Mouse (Mus musculus) spleen, adult 2 months (tissue): ENCODE data around the gene Mogat1. TPM values are rescaled to one million over a fixed set of nuclear protein-coding genes. Genes with fewer than 3 reads are reported as not detected.
"Not testable (repeated sequence)": the region's sequence is repeated elsewhere in the genome, so short reads cannot be mapped to it uniquely, and the experiment has no call there.

Source experiments
- DNase-seq, 2 experiments: peaks; one replicate each; pipeline versions ENCODE4 v3.0.0 to v3.0.0-alpha.2; 2012 to 2021; ENCODE audit warnings: low spot score in 2 of 2, low read depth in 1 of 2
- H3K27ac ChIP-seq: fragments of 200-500 bp; 2 replicates; pipeline ENCODE4 v1.5.1; 2012; ENCODE audit warnings: low read length, inconsistent platforms; ENCODE audit not compliant: insufficient read depth
- H3K27me3 ChIP-seq: fragments of 200-500 bp; 2 replicates; pipeline ENCODE4 v1.6.1; 2012; ENCODE audit warnings: mild to moderate bottlenecking, moderate library complexity, low read length, inconsistent platforms; ENCODE audit not compliant: control insufficient read depth, insufficient read depth
- H3K36me3 ChIP-seq: fragments of 200-500 bp; 2 replicates; pipeline ENCODE4 v1.6.1; 2012; ENCODE audit warnings: mild to moderate bottlenecking, low read length, inconsistent platforms; ENCODE audit not compliant: control insufficient read depth, insufficient read depth
- H3K4me1 ChIP-seq: fragments of 200-500 bp; 2 replicates; pipeline ENCODE4 v1.6.1; 2011; ENCODE audit warnings: inconsistent platforms; ENCODE audit not compliant: control insufficient read depth, insufficient read depth, insufficient read length
- H3K4me3 ChIP-seq: fragments of 200-500 bp; 2 replicates; pipeline ENCODE4 v1.5.1; 2011; ENCODE audit warnings: mild to moderate bottlenecking, inconsistent platforms; ENCODE audit not compliant: insufficient read depth, insufficient read length; ENCODE audit errors: extremely low read depth
- CTCF ChIP-seq: fragments of 200-500 bp; IDR thresholded peaks from 2 replicates; pipeline ENCODE4 v1.5.1; 2011; ENCODE audit warnings: mild to moderate bottlenecking, inconsistent platforms; ENCODE audit not compliant: insufficient read depth, insufficient read length, insufficient replicate concordance; ENCODE audit errors: extremely low read depth
- POLR2A ChIP-seq: fragments of 200-500 bp; IDR thresholded peaks from 2 replicates; pipeline ENCODE4 v1.6.1; 2011; ENCODE audit warnings: low read depth, low read length, inconsistent platforms
- WGBS: fragments of 180-500 bp; shearing (Covaris S2); methylation state at CpG from one replicate; pipeline ENCODE4 v1.1.7; 2018; 5-methylcytosine and 5-hydroxymethylcytosine counted together
- polyA plus RNA-seq: library from polyadenylated mRNA; depleted of rRNA; stranded (reverse); fragments of >200 nt; gene quantifications from 2 replicates; pipeline ENCODE4 v1.2.3, GENCODE M21; 2012

The Mogat1 gene
- polyA plus RNA-seq, 1 experiment: 0.88 TPM

GRCm38 (mm10) chr1:78538396-78538795, 27.6 kb downstream of the Mogat1 start:
- H3K4me1 ChIP-seq: no peaks in the 10 kb centered on the region; the same call in 1 of the 2 replicates
- DNase-seq: peak in 1 of 2 experiments; percentile 59
- no peaks in the 10 kb centered on the region for H3K27me3 ChIP-seq
- no peak overlapping the region for H3K27ac ChIP-seq
- WGBS: 30% methylated on average over 5 of the region's 5 CpGs
- H3K36me3 ChIP-seq: no peaks in the 10 kb centered on the region
- TF ChIP-seq CTCF: no peak
- TF ChIP-seq POLR2A: no peak
- H3K4me3 ChIP-seq: no peak overlapping the region

DNA sequence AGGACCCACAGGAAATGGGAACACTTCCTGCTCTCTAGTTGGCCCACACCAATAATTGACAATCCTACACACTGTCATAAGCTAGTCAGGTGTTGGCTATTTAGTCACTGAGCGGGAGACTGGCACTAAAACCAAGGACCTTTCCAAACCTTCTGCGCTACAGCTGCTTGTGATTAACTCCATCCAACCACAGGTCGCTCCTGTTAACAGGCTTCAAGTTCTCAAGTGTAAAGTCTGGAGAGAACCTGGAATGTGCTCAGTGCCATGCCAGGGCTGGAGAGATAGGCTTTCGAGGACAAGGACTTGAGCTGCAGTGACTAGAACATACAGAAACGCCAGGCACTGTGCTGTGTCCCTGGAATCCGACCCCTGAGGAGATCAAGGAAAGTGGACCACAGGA, 28.4 kb downstream of the Mogat1 start:
- H3K27ac ChIP-seq: no peak overlapping the region
- H3K4me3 ChIP-seq: no peak overlapping the region
- no peaks in the 10 kb centered on the region for H3K27me3 ChIP-seq
- no peak for DNase-seq
- no peaks in the 10 kb centered on the region for H3K36me3 ChIP-seq
- 88% methylated on average over 6 of the region's 6 CpGs for whole genome bisulfite sequencing
- no peaks in the 10 kb centered on the region; the same call in 1 of the 2 replicates for H3K4me1 ChIP-seq
- TF ChIP-seq CTCF (no peak), POLR2A (no peak)

DNA sequence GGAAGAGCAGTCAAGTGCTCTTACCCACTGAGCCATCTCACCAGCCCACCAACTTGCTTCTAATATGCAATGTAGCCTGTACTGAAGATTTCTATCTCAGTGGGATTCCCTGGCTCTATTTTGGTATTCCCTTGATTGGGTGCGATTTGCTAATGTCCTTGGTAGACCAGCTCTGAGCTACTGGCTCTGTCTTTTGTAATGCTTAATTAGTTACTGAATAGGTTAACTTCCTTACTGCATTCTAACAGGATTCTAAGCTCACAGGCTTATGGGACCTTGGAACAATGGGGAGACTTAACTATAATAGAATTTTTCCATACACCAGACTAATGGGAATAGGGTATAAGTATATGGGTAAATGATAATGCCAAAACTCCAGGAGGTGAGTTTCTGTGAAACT, 32.8 kb downstream of the Mogat1 start:
- not testable (repeated sequence) for DNase-seq, H3K27me3 ChIP-seq, H3K36me3 ChIP-seq, H3K4me1 ChIP-seq, H3K27ac ChIP-seq, H3K4me3 ChIP-seq
- 86% methylated on average over 1 of the region's 1 CpGs for WGBS

GRCm38 (mm10) chr1:78546258-78546657, 35.5 kb downstream of the Mogat1 start:
- no peak for TF ChIP-seq POLR2A
- TF ChIP-seq CTCF: no peak
- no peaks in the 10 kb centered on the region for H3K4me1 ChIP-seq
- no peaks in the 10 kb centered on the region for H3K27me3 ChIP-seq
- no peak overlapping the region for H3K4me3 ChIP-seq
- H3K36me3 ChIP-seq: no peaks in the 10 kb centered on the region
- no peak for DNase-seq
- WGBS: 84% methylated on average over 9 of the region's 9 CpGs
- H3K27ac ChIP-seq: no peak overlapping the region

GRCm38 (mm10) chr1:78548961-78549360, 38.2 kb downstream of the Mogat1 start:
- 87% methylated on average over 6 of the region's 6 CpGs for WGBS
- Histone ChIP-seq H3K27me3 (no peaks in the 10 kb centered on the region), H3K36me3 (no peaks in the 10 kb centered on the region), H3K4me1 (no peaks in the 10 kb centered on the region), H3K27ac (no peak overlapping the region), H3K4me3 (no peak overlapping the region)
- TF ChIP-seq CTCF: no peak
- TF ChIP-seq POLR2A: no peak
- no peak for DNase-seq

DNA sequence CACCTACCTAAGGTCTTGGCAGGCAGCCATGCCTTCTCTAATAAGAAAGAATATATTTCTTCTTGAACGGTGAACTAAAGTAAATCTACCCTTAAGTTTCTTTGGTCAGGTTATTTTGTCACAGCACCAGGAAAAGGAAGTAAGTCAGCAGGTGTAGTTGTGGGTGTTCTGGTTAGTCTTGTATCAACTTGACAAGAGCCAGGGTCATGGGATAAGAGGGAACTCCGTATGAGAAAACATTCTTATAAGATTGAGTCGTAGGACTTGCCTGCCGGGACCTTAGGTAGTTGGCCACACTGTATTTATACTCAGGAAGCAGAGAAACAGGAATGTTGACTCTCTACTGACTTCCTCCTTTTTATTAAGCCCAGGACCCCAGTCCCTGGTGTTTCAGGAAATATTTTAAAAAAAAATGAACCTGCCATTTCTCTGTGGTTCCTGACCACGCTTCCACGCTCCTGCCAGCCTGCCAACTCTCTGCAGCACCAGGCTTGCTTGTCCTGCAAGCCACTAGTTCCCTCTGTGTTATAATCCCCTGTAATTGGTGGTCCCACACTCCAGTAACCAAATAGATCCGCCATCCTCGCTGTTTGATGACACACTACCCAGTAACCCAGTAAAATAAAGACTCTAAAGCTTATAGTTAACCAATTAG, 43.3 kb downstream of the Mogat1 start:
- TF ChIP-seq CTCF: no peak
- no peak for TF ChIP-seq POLR2A
- 30% methylated on average over 8 of the region's 8 CpGs for WGBS
- H3K27me3 ChIP-seq: no peaks in the 10 kb centered on the region

DNA sequence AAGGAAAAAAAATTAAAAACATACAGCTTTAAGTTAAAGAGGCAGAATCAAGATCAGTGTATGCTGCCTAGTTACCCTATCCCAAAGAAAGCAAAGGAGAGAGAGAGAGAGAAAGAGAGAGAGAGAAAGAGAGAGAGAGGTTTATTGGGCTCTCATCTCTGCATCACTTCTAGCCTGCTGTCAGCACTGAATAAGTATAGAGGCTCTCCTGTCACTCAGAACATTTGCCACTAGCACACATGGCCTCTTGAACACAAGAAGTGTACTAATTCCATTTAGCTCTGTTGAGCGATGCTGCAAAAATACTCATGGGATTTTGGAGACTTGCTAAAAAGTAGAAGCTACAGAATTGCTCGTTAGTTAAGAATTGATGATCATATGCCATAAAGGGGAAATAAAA, 56.2 kb downstream of the Mogat1 start:
- TF ChIP-seq POLR2A: no peak
- no peak for TF ChIP-seq CTCF
- H3K36me3 ChIP-seq: no peaks in the 10 kb centered on the region
- no peak for DNase-seq
- 86% methylated on average over 2 of the region's 2 CpGs for WGBS
- no peaks in the 10 kb centered on the region for H3K4me1 ChIP-seq
- no peaks in the 10 kb centered on the region for H3K27me3 ChIP-seq
- no peak overlapping the region for H3K27ac ChIP-seq
- H3K4me3 ChIP-seq: no peak overlapping the region

More for the DNA sequence above, 43.3 kb downstream of the Mogat1 start:
- no peak overlapping the region for H3K27ac ChIP-seq
- DNase-seq: no peak
- no peak overlapping the region for H3K4me3 ChIP-seq
- no peaks in the 10 kb centered on the region for H3K4me1 ChIP-seq
- no peaks in the 10 kb centered on the region for H3K36me3 ChIP-seq

GRCm38 (mm10) chr1:78567421-78567820, 56.6 kb downstream of the Mogat1 start:
- 65% methylated on average over 6 of the region's 6 CpGs for WGBS
- no peaks in the 10 kb centered on the region for H3K4me1 ChIP-seq
- no peak for DNase-seq
- no peak overlapping the region for H3K4me3 ChIP-seq
- H3K36me3 ChIP-seq: no peaks in the 10 kb centered on the region
- no peak for TF ChIP-seq POLR2A
- TF ChIP-seq CTCF: no peak
- H3K27ac ChIP-seq: no peak overlapping the region
- no peaks in the 10 kb centered on the region for H3K27me3 ChIP-seq
